Mouse (Mus musculus): ENCODE measurements around the gene Gm47955.
"Not testable (repeated sequence)": the region's sequence is repeated elsewhere in the genome, so short reads cannot be mapped to it uniquely, and the experiment has no call there.

Gene Gm47955

DNA sequence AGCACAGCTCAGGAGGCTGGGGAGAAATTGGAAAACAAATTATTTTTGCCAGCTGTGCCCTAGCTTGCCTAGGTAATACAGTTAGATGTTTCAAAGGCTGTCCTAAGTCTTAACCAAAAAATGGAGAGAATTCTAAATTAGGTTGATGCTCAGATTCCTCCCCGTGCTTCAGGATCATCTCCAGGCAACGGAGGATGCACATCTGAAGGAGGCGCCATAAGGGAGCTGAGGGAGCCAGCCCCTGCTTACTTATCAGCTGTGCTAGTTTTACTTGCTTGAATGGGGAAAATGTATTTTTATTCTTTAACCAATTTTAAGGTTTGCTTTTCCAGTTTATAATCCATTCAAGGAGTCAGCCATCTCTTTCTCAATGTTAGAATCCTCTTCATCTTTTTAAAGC lies 33.9 kb downstream of the Gm47955 start:
- DNase-seq = no peak

DNA sequence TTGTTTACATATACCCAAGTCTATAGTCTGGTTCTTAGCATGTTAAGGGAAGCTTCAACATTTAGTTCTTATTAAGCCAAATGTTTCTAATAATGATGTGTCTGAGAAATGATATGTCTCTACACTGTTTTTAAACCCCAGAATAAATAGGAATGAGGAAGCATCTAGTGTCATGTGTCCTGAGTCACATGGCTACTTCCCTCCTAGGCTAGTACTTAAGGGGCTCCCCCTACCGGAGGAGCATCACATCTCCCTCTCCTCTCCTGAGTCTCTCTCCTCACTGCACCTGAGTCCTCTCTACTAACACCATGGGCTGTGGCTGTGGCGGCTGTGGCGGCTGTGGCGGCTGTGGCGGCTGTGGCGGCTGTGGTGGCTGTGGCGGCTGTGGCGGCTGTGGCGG lies 40.2 kb downstream of the Gm47955 start, which contains the start of gene Gm47959:
Gm47959 (plus strand) TSS at position 243 of the 400 bp plus-strand sequence.
- not testable (repeated sequence) for DNase-seq

DNA sequence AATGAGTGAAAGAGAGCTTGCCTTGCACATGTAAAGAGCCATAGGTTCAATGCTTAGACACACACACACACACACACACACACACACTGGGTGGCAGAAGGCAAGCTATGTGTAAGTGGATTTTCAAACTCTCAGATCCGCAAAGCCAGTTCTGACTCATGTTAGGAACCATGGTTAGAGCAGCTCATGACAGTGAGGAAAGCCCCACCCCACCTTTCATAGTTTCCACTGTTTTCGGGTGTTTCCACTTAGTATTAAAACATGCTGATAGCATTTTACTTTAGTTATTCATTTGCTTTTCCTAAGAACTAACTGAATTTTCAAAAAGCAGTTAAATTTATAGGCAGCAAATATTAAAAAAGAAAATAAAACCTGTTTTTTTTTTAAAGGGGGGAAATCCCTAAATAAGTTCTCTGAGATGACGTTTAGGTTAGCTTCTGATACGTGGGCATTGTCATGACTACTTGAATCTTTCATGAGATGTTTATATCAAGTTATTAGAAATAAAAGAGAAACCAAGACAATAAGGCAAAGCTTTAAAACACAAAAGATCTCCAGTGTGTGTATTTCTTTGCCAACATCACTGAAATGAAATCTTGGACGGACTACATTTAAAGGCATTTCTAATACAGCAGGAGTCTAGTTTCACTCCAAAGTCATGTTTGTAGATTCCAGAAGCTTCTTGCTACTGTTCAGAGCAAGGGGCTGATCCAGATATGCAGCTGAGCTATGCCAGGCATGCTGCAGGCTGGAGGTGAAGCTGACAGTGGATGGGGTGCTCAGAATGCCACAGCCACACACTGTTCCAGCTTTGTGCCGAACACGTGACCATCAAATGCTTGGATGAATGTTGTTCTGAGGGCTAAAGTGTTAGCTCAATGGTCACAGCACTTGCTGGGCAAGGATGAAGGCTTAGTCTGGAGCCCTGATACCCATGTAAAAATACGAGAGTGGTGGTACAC lies 46.4 kb downstream of the Gm47955 start:
- no peak for DNase-seq

DNA sequence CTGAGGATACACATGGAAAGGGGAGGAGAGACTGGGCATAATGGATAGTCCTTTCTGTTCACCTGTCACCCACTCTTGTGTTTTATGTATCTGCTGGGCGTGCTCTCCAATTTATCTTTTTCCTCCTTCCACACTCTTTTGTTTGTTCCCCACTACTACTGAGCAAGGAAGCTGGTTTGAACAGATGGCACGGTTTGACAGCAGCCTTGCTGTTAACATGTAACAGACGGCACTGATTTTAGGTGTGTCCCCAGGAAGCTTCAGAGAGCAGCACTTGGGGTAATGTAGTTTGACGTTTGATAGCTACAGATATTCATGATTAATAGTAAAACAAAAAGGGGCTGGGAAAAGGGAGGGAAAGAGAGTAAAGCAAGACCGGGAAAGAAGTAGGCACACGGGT lies 47.4 kb downstream of the Gm47955 start:
- DNase-seq = no peak

All from kidney, postnatal 10 days (tissue).